Mouse (Mus musculus) adrenal gland, postnatal 25 days (tissue): ENCODE measurements around the gene Anapc16. TPM values are rescaled to one million over a fixed set of nuclear protein-coding genes. Genes with fewer than 3 reads are reported as not detected.
"Not testable (repeated sequence)": the region's sequence is repeated elsewhere in the genome, so short reads cannot be mapped to it uniquely, and the experiment has no call there.

Source experiments
- DNase-seq: peaks from one replicate; pipeline ENCODE4 v3.0.0; 2021; ENCODE audit warnings: mixed read lengths
- total RNA-seq: library from RNA; stranded (reverse); gene quantifications from 2 replicates; pipeline ENCODE4 v1.2.3, GENCODE M21; 2021

The Anapc16 gene
- total RNA-seq, 1 experiment from 2014 or later: 67.8 TPM

DNA sequence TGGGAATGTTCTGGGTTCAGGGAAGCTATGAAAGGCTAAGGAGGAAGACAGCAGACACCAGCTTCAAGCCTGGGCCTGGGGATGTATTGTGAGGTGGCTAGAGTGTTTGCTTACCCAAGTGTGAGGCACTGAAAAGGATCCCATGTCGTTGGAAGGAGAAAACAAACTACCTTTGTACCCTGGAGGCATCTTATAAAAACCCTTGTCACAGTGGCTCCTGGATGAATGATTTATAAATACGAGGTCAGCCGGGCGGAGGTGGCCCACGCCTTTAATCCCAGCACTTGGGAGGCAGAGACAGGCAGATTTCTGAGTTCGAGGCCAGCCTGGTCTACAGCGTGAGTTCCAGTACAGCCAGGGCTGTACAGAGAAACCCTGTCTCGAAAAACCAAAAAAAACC, 1.3 kb downstream of the Anapc16 start:
- not testable (repeated sequence) for DNase-seq

DNA sequence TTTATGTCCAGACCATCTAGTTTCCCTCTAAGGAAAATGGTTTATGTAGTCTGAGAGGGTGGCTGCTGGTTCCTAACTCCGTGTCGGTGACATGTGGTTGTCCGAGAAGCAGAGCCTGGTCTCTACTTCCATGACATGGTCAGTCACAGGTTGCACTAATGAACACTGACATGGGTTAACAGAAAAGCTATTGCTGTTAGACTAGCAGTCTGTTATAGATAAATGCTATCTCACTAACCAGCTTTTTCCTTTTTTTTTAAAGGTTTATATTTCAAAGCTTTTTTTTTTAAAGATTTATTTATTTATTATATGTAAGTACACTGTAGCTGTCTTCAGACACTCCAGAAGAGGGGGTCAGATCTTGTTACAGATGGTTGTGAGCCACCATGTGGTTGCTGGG, 3.9 kb downstream of the Anapc16 start:
- DNase-seq: no peak

- no peak for DNase-seq
These were observed 5.3 kb downstream of the Anapc16 start for GRCm38 (mm10) chr10:59997591-59997990.

- no peak for DNase-seq
These were observed 7.0 kb downstream of the Anapc16 start for GRCm38 (mm10) chr10:59995889-59996288.

- DNase-seq: not testable (repeated sequence)
These were observed 9.1 kb downstream of the Anapc16 start for GRCm38 (mm10) chr10:59993813-59994212.

GRCm38 (mm10) chr10:59992024-59992423, 10.9 kb downstream of the Anapc16 start:
- DNase-seq: no peak

DNA sequence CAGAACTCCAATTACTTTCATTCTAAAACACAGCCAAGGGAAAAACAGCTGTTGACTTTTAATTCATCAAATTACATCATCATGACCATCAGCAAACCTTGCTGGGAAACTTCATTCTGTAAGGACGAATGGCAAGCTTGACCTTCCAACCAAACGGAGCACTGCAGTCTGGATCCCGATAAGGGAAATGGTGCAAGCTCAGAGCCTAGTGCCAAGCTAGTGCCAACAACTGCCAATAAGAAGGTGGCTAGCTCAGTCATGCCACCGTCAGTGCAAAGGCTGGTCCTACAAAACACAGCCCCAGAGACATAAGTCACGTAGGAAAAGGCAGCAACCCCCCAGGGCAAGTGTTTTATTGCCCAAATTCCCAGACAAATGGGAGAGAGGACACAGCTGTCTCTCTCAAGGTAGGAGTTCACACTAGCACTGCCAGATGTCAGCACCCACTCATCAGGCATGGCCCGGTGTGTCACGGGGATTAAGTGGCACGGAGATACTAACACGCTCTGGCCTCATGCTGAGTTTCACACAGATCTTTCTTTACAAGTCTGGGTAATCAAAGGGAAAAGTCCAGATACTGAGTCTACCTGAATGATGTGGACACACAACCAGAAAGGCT, 11.6 kb downstream of the Anapc16 start:
- peak; percentile 26 for DNase-seq

DNA sequence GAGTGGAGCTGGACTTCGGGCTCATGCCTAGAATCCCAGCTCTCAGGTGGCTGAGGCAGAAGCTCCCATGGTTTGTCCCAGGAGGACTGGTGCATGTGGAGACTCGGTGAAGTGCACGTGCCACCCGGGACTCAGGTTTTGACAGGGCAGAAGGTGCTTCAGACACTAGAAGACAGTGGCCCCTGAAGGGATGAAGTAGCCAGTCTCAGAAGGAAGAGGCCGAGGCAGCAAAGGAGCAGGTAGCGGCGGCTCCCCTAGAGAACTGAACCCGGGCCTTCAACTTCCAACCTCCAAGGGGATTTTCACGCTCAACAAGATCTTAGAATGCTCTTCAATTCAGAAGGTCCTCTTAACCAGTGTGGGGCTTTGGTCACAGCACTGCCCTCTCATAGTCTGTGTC, 12.5 kb downstream of the Anapc16 start:
- DNase-seq: no peak

GRCm38 (mm10) chr10:59988036-59988435, 14.9 kb downstream of the Anapc16 start:
- DNase-seq: peak; percentile 59

- DNase-seq: no peak
These were observed 20.5 kb downstream of the Anapc16 start for GRCm38 (mm10) chr10:59982379-59982873.

GRCm38 (mm10) chr10:59981792-59982191, 21.1 kb downstream of the Anapc16 start:
- peak; percentile 35 for DNase-seq

DNA sequence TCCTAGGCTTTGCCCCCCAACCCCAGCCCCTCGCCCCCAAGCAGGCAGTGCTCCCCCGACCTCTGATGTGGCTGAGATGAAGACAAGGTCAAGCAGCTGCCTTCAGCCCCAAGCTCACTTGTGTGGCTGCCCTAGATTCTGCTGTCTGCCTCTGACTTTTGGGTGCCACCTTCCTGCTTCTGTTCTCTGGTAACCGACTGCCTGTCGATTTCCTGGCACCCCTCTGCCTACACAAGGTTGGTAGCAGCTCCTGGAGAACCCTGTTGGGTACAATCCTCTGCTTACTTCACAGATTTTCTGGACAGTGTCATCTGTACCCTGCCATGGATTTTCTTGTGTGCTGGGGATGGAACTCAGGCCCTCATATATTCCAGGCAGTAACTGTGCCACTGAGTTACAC, 21.6 kb downstream of the Anapc16 start:
- no peak for DNase-seq

GRCm38 (mm10) chr10:59980815-59981244, 22.1 kb downstream of the Anapc16 start:
- DNase-seq: no peak

GRCm38 (mm10) chr10:59978873-59979743, 23.8 kb downstream of the Anapc16 start:
- DNase-seq: peak; percentile 68

DNA sequence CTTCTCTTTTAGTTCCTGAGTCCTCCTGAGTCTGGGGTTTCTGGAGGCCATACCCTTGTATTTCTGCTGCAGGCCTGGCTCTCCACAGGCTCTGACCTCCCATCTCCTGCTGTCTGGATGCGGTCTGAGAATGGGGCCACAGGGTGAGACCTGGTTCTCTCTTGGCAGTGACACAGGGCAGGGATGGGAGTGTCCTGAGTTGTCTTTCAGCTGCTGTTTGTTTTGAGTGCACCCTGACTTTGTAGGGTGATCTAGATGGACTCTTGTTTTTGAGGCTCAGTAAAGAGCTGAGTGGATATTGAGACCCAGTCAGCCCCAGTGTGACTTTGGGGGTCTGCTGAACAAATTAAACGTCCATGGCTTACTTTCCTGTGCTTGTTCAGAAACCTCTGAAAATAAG, 24.5 kb downstream of the Anapc16 start:
- no peak for DNase-seq

DNA sequence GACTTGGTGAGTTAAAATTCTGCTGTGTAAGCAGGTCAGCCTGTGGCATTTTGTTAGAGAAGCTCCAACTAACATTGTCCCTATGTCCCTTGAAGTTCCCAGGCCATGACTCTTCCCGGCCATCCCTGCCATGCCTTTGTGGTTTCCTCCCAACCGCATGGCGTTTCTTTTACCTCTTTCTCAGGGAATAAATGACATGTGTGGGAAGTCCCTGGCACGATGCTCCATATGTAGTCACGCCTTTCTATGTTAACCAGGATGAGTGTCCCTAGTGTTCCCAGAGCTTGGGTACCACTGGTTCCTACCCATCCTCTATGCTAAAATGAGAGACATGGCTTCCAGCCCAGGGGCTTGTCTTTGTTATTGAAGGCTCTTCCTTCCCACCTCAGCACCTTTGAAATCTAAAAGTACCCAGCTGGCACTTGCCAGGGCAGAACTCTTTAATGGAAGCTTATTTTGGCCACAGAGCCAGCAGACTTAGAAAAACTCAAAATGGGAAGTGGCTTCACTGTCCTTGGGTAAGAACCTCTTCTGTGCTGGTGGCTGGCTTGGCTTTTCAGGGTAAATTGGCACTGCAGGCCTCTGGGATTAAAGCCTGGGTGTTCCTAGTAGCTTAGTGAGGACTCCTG, 25.1 kb downstream of the Anapc16 start:
- no peak for DNase-seq

DNA sequence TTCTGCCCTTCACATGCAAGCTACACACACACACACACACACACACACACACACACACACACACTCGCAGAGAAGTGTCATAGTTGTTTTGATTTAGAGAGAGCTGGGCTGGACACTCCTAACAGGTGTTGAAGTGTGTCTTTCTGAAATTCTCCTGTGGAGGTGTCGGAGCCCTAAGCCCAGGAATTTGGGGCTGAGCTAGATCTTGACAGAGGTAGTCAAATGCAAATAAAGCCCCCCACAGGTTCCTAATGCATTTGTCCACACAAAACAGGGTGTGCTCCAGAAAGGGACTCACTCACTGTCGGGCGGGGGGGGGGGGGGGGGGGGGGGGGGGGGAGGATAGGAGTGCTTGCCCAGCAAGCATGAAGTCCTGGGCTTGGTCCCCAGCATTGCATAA, 25.8 kb downstream of the Anapc16 start:
- DNase-seq: no peak

DNA sequence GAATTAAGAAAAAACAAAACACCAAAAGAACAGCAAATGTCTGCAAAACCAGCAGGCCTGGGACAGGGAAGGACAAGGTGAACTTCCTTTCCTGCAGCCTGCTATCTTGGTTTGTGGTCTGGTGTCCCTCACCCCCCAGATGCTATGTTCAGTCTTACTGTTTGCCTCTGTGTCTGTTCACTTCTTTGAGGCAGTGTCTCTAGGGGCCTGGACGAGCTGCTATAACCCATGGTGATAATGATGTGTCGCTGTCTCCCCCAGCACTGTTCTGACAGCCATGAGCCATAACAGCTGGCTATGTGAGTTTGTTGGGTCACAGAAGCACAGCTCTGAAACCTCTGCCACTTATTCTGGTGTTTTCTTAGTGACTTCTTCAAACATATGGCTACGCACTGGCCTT, 28.1 kb downstream of the Anapc16 start:
- no peak for DNase-seq

DNA sequence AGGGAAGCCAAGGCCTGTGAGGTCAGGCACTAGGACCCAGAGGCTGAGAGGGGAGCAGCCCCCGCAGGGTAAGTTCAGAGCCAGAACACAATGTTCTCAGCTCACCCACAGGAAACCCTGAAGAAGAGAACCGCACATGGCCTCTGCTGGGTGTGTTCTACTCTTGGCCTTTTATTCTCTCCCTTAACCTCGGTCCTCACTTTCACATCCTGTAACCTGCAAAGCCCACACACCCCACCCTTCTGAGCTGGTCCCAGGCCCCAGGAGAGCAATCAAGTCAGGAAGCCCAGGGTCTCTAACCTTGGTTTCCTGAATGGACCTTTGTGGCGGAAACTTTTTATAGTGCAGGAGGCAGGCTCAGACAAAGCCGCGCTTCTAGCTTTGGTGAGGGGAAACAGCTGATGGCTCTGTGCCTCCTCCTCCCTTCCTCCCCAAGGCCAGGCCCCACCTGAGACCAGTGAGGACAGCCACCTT, 28.7 kb downstream of the Anapc16 start:
- peak; percentile 32 for DNase-seq

- no peak for DNase-seq
These were observed 29.5 kb downstream of the Anapc16 start for GRCm38 (mm10) chr10:59973400-59973799.

GRCm38 (mm10) chr10:59972999-59973398, 29.9 kb downstream of the Anapc16 start:
- no peak for DNase-seq

DNA sequence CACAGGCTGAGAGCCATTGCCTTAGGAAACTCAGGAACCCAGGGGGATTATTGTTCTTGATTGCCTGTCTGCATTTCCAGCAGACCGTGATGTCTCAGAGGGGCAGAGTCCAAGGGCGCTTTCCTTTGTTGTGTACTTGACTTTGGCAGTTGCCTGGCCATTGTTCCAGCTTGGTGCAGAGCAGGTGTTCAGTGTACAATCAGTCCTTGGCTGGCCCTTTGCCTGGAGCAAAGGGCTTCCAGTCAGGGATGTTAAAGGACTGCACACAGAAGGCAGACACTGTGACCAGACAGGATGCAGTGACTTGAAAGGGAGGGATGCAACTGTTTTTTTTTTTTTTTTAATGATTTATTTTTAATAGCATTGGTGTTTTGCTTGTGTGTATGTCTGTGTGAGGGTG, 30.4 kb downstream of the Anapc16 start:
- DNase-seq: no peak

GRCm38 (mm10) chr10:59971813-59972212, 31.1 kb downstream of the Anapc16 start:
- no peak for DNase-seq
